Mouse (Mus musculus) neural tube, embryonic 11.5 days (tissue): ENCODE data around the gene Dnase1l3. TPM values are rescaled to one million over a fixed set of nuclear protein-coding genes. Genes with fewer than 3 reads are reported as not detected.

ENCODE experiments used
- ATAC-seq: fragments of 200-750 bp; cut with Nextera tagmentation; 2 replicates; pipeline ENCODE4 v1.8.0; 2017; ENCODE audit warnings: moderate number of reproducible peaks, mild to moderate bottlenecking, moderate TSS enrichment, moderate library complexity; ENCODE audit not compliant: insufficient read depth, low FRiP score, low TSS enrichment
- DNase-seq: peaks from one replicate; pipeline ENCODE4 v3.0.0-alpha.2; 2015; ENCODE audit warnings: low spot score
- H3K27ac ChIP-seq: fragments of 300-500 bp; sonication (generic); 2 replicates; pipeline ENCODE4 v1.5.1; 2014; ENCODE audit warnings: low read depth, mild to moderate bottlenecking, low read length
- H3K27me3 ChIP-seq: fragments of 300-500 bp; sonication (generic); 2 replicates; pipeline ENCODE4 v1.6.1; 2014; ENCODE audit warnings: mild to moderate bottlenecking, low read length, mixed read lengths; ENCODE audit not compliant: control insufficient read depth, insufficient read depth
- H3K36me3 ChIP-seq: fragments of 300-500 bp; sonication (generic); 2 replicates; pipeline ENCODE4 v1.6.1; 2014; ENCODE audit warnings: mild to moderate bottlenecking, low read length, moderate library complexity, mixed read lengths; ENCODE audit not compliant: control insufficient read depth, insufficient read depth
- H3K4me1 ChIP-seq: fragments of 300-500 bp; sonication (generic); 2 replicates; pipeline ENCODE4 v1.6.1; 2014; ENCODE audit warnings: low read length, mixed read lengths; ENCODE audit not compliant: control insufficient read depth, insufficient read depth
- H3K4me2 ChIP-seq: fragments of 300-500 bp; sonication (generic); 2 replicates; pipeline ENCODE4 v1.6.1; 2014; ENCODE audit warnings: low read depth, mild to moderate bottlenecking, moderate library complexity
- H3K4me3 ChIP-seq: fragments of 300-500 bp; sonication (generic); 2 replicates; pipeline ENCODE4 v1.5.1; 2014; ENCODE audit warnings: low read depth, low read length
- H3K9ac ChIP-seq: fragments of 300-500 bp; sonication (generic); 2 replicates; pipeline ENCODE4 v1.6.1; 2014; ENCODE audit warnings: mild to moderate bottlenecking, low read length
- H3K9me3 ChIP-seq: fragments of 300-500 bp; sonication (generic); 2 replicates; pipeline ENCODE4 v1.6.1; 2016; ENCODE audit warnings: low read length; ENCODE audit not compliant: control insufficient read depth
- WGBS: fragments of 180-500 bp; shearing (Covaris S2); extraction: QIAGEN DNeasy Blood & Tissue Kit; methylation state at CpG from one replicate; pipeline ENCODE4 v1.1.7; 2014; 5-methylcytosine and 5-hydroxymethylcytosine counted together
- polyA plus RNA-seq: library from polyadenylated mRNA; unstranded; fragments of >200 nt; fragmentation: Nextera tagmentation; extraction: Ambion mirVana; gene quantifications from 2 replicates; pipeline ENCODE4 v1.2.1, GENCODE M21; 2014

Dnase1l3 gene
- polyA plus RNA-seq, 1 experiment from 2014 or later, result not detected

- Histone ChIP-seq H3K9me3 (no peaks in the 10 kb centered on the region), H3K27ac (no peak overlapping the region), H3K4me1 (no peaks in the 10 kb centered on the region), H3K9ac (no peak overlapping the region), H3K27me3 (no peaks in the 10 kb centered on the region), H3K4me2 (no peak overlapping the region), H3K4me3 (no peak overlapping the region), H3K36me3 (no peaks in the 10 kb centered on the region)
- 84% methylated on average over 6 of the region's 6 CpGs for WGBS
- no peak for ATAC-seq
- DNase-seq, result no peak
Observed at GRCm38 (mm10) chr14:8035951-8036350, 41.6 kb upstream of the Dnase1l3 start.

GRCm38 (mm10) chr14:8034561-8034960, 40.2 kb upstream of the Dnase1l3 start:
- Histone ChIP-seq H3K4me1 (no peaks in the 10 kb centered on the region), H3K4me2 (no peak overlapping the region), H3K9me3 (no peaks in the 10 kb centered on the region), H3K9ac (no peak overlapping the region), H3K27ac (no peak overlapping the region), H3K36me3 (no peaks in the 10 kb centered on the region), H3K27me3 (no peaks in the 10 kb centered on the region), H3K4me3 (no peak overlapping the region)
- 71% methylated on average over 5 of the region's 5 CpGs for WGBS
- no peak for ATAC-seq
- DNase-seq, result no peak

DNA sequence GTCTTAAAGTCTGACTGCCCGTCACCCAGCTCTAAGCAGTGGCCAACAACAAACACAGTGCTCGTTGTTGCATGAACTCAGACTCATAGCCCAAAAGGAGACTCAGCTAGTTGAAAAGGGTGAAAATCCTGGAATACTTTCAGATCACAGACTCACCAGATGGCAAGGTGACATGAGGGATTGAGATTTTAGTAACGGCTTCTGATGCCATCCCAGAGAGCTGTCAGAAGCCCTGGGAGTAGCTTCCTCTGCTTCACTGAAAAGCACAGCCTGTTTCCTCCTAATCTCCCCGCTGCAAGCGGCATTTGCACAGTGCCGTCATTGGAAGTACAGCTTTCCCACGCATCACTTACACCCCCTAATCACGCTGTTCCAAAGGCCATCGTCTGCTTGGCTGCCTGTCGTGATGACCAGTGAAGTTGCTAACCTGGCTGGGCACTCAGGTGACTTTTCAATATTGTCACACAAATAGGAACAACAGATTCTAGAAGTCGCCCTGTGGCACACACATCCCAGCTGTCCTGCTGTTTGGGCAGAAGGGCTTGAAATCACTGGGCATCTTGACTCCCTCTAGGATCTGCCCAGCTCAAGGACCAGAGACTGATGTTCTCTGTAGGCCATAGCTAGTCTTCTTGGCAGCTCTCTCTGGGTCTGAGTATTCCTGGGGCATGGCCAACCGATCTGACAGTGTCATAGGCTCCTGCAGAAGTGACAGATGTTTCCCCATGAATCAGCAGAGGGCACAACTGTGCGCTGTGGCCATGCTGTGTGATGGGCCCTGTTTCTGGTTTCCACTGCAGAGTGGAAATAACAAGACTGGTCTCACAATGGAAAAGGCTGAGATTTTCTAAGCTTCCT, 37.9 kb upstream of the Dnase1l3 start:
- no peaks in the 10 kb centered on the region for H3K27me3 ChIP-seq
- H3K4me1 ChIP-seq, result no peaks in the 10 kb centered on the region
- WGBS, result 70% methylated on average over 13 of the region's 13 CpGs
- H3K27ac ChIP-seq, result no peak overlapping the region
- H3K9me3 ChIP-seq, result no peaks in the 10 kb centered on the region
- H3K4me3 ChIP-seq, result no peak overlapping the region
- H3K36me3 ChIP-seq, result no peaks in the 10 kb centered on the region
- DNase-seq (no peak), ATAC-seq (no peak)
- no peak overlapping the region for H3K4me2 ChIP-seq
- no peak overlapping the region for H3K9ac ChIP-seq

GRCm38 (mm10) chr14:8030535-8030934, 36.2 kb upstream of the Dnase1l3 start:
- Histone ChIP-seq H3K9ac (no peak overlapping the region), H3K36me3 (no peaks in the 10 kb centered on the region), H3K27ac (no peak overlapping the region), H3K27me3 (no peaks in the 10 kb centered on the region), H3K4me2 (no peak overlapping the region), H3K9me3 (no peaks in the 10 kb centered on the region), H3K4me3 (no peak overlapping the region), H3K4me1 (no peaks in the 10 kb centered on the region)
- ATAC-seq (no peak), DNase-seq (no peak)
- WGBS, result 43% methylated on average over 4 of the region's 4 CpGs

DNA sequence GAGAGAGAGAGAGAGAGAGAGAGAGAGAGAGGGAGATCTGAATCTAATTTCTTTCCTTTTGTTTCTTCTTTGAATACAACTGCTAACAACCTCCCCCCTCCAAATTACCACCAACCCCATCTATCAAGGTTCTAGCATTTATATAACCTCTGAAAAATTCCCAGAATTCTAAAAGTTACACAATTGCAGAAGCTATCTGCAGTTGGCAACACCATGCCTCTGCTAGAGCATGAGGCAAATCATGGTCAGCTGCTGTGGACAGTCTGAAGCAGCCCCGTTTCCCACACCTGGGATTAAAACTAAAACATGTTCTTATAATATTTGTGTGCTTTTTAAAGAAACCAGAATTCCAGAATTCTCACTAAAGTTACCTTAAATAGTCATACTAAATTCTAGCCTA, 35.4 kb upstream of the Dnase1l3 start:
- 92% methylated on average over 1 of the region's 1 CpGs for WGBS

GRCm38 (mm10) chr14:8028086-8028485, 33.7 kb upstream of the Dnase1l3 start:
- Histone ChIP-seq H3K27ac (no peak overlapping the region), H3K27me3 (no peaks in the 10 kb centered on the region), H3K9me3 (no peaks in the 10 kb centered on the region), H3K36me3 (no peaks in the 10 kb centered on the region), H3K4me1 (no peaks in the 10 kb centered on the region), H3K4me2 (no peak overlapping the region), H3K9ac (no peak overlapping the region), H3K4me3 (no peak overlapping the region)
- no peak for ATAC-seq
- 88% methylated on average over 5 of the region's 5 CpGs for whole genome bisulfite sequencing
- no peak for DNase-seq

More for the DNA sequence above, 35.4 kb upstream of the Dnase1l3 start:
- ATAC-seq (no peak), DNase-seq (no peak)
- H3K36me3 ChIP-seq, result no peaks in the 10 kb centered on the region
- no peak overlapping the region for H3K4me3 ChIP-seq
- no peaks in the 10 kb centered on the region for H3K4me1 ChIP-seq
- H3K9me3 ChIP-seq, result no peaks in the 10 kb centered on the region
- no peaks in the 10 kb centered on the region for H3K27me3 ChIP-seq
- H3K27ac ChIP-seq, result no peak overlapping the region
- H3K9ac ChIP-seq, result no peak overlapping the region
- H3K4me2 ChIP-seq, result no peak overlapping the region

GRCm38 (mm10) chr14:8026769-8027531, 32.6 kb upstream of the Dnase1l3 start:
- WGBS, result 82% methylated on average over 10 of the region's 10 CpGs

GRCm38 (mm10) chr14:8024936-8025335, 30.6 kb upstream of the Dnase1l3 start:
- 90% methylated on average over 10 of the region's 10 CpGs for WGBS

More at GRCm38 (mm10) chr14:8026769-8027531, 32.6 kb upstream of the Dnase1l3 start:
- no peaks in the 10 kb centered on the region for H3K9me3 ChIP-seq
- no peak overlapping the region for H3K4me3 ChIP-seq
- no peaks in the 10 kb centered on the region for H3K36me3 ChIP-seq
- no peak overlapping the region for H3K9ac ChIP-seq
- no peak overlapping the region for H3K4me2 ChIP-seq
- no peaks in the 10 kb centered on the region for H3K4me1 ChIP-seq
- H3K27ac ChIP-seq, result no peak overlapping the region
- H3K27me3 ChIP-seq, result no peaks in the 10 kb centered on the region
- DNase-seq, result no peak
- no peak for ATAC-seq

More at GRCm38 (mm10) chr14:8024936-8025335, 30.6 kb upstream of the Dnase1l3 start:
- Histone ChIP-seq H3K4me1 (no peaks in the 10 kb centered on the region), H3K4me3 (no peak overlapping the region), H3K9ac (no peak overlapping the region), H3K27ac (no peak overlapping the region), H3K36me3 (no peaks in the 10 kb centered on the region), H3K9me3 (no peaks in the 10 kb centered on the region), H3K4me2 (no peak overlapping the region), H3K27me3 (no peaks in the 10 kb centered on the region)
- DNase-seq, result no peak
- ATAC-seq, result no peak
